Comparison of ENCODE assay signal across 10 mouse cellular contexts in the genomic region with DNA sequence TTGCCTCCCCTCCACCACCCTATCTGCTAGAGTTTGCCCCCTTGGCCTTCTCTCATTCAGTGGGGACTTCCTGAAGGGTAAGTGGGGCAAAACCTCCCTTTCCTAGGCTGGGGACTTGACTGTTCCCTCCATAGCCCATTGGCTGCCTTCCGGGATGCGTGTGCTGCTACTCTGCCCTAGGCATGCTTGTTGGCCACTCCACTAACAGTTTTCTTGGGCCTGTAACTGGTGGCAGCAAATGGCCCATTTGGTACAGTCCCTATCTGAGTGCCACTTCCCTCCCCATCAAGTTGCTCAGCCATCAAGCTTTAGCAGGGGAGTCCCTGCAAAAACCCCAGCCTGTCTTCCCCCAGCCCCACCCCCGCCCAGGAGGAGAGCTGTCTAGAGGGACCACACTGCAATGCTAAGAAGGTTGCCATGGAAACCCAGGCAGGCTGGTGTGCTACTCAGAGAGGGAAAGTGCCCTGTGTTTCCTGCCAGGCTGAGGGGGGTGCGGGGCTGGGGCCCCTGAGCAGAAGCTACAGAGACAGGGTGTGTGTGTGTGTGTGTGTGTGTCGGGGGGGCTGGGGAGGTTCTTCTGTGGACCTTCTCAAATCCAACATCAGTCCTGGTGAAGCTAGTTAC. TPM values are rescaled to one million over a fixed set of nuclear protein-coding genes. Genes with fewer than 3 reads are reported as not detected.
DNase-seq lines count a peak whose midpoint lies in the region; ATAC-seq and TF ChIP-seq lines count a peak whose summit lies in the region.
"Had no signal": no experiment of that assay in that cellular context is flagged by ENCODE, and none has a peak within 500 bp of the region (broad histone marks: within the 10 kb centered on the region; RNA-seq: fewer than 3 reads in every experiment).

No protein-coding gene starts in this region.

- no peaks in the 10 kb centered on the region for H3K9me3 ChIP-seq in hindbrain, postnatal 0 days (ENCODE audit: low read length)
- H3K9me3 ChIP-seq in neural tube, embryonic 15.5 days (replicated peaks): no peaks in the 10 kb centered on the region
- H3K9me3 ChIP-seq in heart, embryonic 12.5 days (replicated peaks): no peaks in the 10 kb centered on the region
- no peaks in the 10 kb centered on the region for H3K9me3 ChIP-seq in heart, embryonic 11.5 days (replicated peaks; ENCODE audit: control insufficient read depth, low read length)
- H3K9me3 ChIP-seq: embryonic facial prominence, embryonic 13.5 days had no signal

- no peak overlapping the region for H3K9ac ChIP-seq in hindbrain, postnatal 0 days (replicated peaks; ENCODE audit: low read length)
- no peak overlapping the region for H3K9ac ChIP-seq in neural tube, embryonic 15.5 days (replicated peaks)
- no peak overlapping the region for H3K9ac ChIP-seq in heart, embryonic 12.5 days
- no peak overlapping the region for H3K9ac ChIP-seq in heart, embryonic 11.5 days (ENCODE audit: low read depth, low read length)
- H3K9ac ChIP-seq: embryonic facial prominence, embryonic 13.5 days had no signal

- peak; percentile 54; the same call in 1 of the 2 replicates for ATAC-seq in common myeloid progenitor, adult 5-6 weeks (replicated peaks; ENCODE audit: low read depth, poor library complexity, severe bottlenecking)
- ATAC-seq in hindbrain, postnatal 0 days: peak; percentile 83
- ATAC-seq in neural tube, embryonic 15.5 days (ENCODE audit: low FRiP score): peak; percentile 79
- no peak for ATAC-seq in heart, embryonic 12.5 days (ENCODE audit: insufficient number of reproducible peaks, low FRiP score)
- ATAC-seq in heart, embryonic 11.5 days (replicated peaks; ENCODE audit: insufficient number of reproducible peaks, low FRiP score, low TSS enrichment): no peak

- H3K4me3 ChIP-seq in hindbrain, postnatal 0 days (ENCODE audit: low read length): no peak overlapping the region
- no peak overlapping the region for H3K4me3 ChIP-seq in neural tube, embryonic 15.5 days (replicated peaks)
- no peak overlapping the region for H3K4me3 ChIP-seq in heart, embryonic 12.5 days
- no peak overlapping the region for H3K4me3 ChIP-seq in heart, embryonic 11.5 days (ENCODE audit: low read depth, low read length)
- H3K4me3 ChIP-seq in kidney, adult 2 months (ENCODE audit: insufficient read depth, low read depth, low read length): no peak overlapping the region
- H3K4me3 ChIP-seq: embryonic facial prominence, embryonic 13.5 days; myocyte had no signal

- H3K4me1 ChIP-seq in hindbrain, postnatal 0 days (ENCODE audit: insufficient read depth, low read length): peaks cover 13% of the 10 kb centered on the region
- H3K4me1 ChIP-seq in neural tube, embryonic 15.5 days: peaks cover 30% of the 10 kb centered on the region
- peaks cover 14% of the 10 kb centered on the region for H3K4me1 ChIP-seq in heart, embryonic 12.5 days (replicated peaks)
- H3K4me1 ChIP-seq in heart, embryonic 11.5 days (ENCODE audit: control insufficient read depth, insufficient read depth, low read length): peaks cover 15% of the 10 kb centered on the region
- no peaks in the 10 kb centered on the region for H3K4me1 ChIP-seq in kidney, adult 2 months (ENCODE audit: control insufficient read depth, insufficient read depth, low read length)

- no peaks in the 10 kb centered on the region for H3K36me3 ChIP-seq in hindbrain, postnatal 0 days (ENCODE audit: insufficient read depth, low read length)
- H3K36me3 ChIP-seq in neural tube, embryonic 15.5 days: no peaks in the 10 kb centered on the region
- H3K36me3 ChIP-seq in heart, embryonic 12.5 days: no peaks in the 10 kb centered on the region
- H3K36me3 ChIP-seq in heart, embryonic 11.5 days (ENCODE audit: control insufficient read depth, insufficient read depth, low read length): no peaks in the 10 kb centered on the region
- no peaks in the 10 kb centered on the region for H3K36me3 ChIP-seq in kidney, adult 2 months (ENCODE audit: control insufficient read depth, insufficient read depth, low read length)
- H3K36me3 ChIP-seq: embryonic facial prominence, embryonic 13.5 days had no signal

- H3K27me3 ChIP-seq in hindbrain, postnatal 0 days (ENCODE audit: insufficient read depth, low read length): no peaks in the 10 kb centered on the region
- no peaks in the 10 kb centered on the region for H3K27me3 ChIP-seq in neural tube, embryonic 15.5 days (replicated peaks)
- H3K27me3 ChIP-seq in heart, embryonic 12.5 days (replicated peaks): peaks cover 14% of the 10 kb centered on the region
- no peaks in the 10 kb centered on the region for H3K27me3 ChIP-seq in heart, embryonic 11.5 days (ENCODE audit: control insufficient read depth, insufficient read depth, low read length)
- H3K27me3 ChIP-seq in kidney, adult 2 months (replicated peaks; ENCODE audit: control insufficient read depth, insufficient read depth, low read length): no peaks in the 10 kb centered on the region

- peak; percentile 62 for DNase-seq in CD4-positive helper T cell, adult 2 months (ENCODE audit: low read depth, low spot score)
- DNase-seq in hindbrain, postnatal 0 days (ENCODE audit: low spot score): peak; percentile 78
- DNase-seq in adipocyte (ENCODE audit: low spot score): no peak
- no peak for DNase-seq in kidney, adult 2 months

- H3K27ac ChIP-seq in hindbrain, postnatal 0 days: no peak overlapping the region
- no peak overlapping the region for H3K27ac ChIP-seq in neural tube, embryonic 15.5 days (replicated peaks)
- no peak overlapping the region for H3K27ac ChIP-seq in heart, embryonic 12.5 days (ENCODE audit: poor library complexity, severe bottlenecking)
- H3K27ac ChIP-seq in heart, embryonic 11.5 days (ENCODE audit: low read depth, low read length): no peak overlapping the region
- H3K27ac ChIP-seq in kidney, adult 2 months (ENCODE audit: insufficient read depth, low read depth, low read length): no peak overlapping the region
- H3K27ac ChIP-seq: embryonic facial prominence, embryonic 13.5 days had no signal

- 24% methylated on average over 5 of the region's 5 CpGs for WGBS in hindbrain, postnatal 0 days
- WGBS in neural tube, embryonic 15.5 days: 32% methylated on average over 5 of the region's 5 CpGs
- WGBS in heart, embryonic 12.5 days: 49% methylated on average over 5 of the region's 5 CpGs
- WGBS in heart, embryonic 11.5 days (ENCODE audit: insufficient replicate concordance): 50% methylated on average over 5 of the region's 5 CpGs
- 66% methylated on average over 5 of the region's 5 CpGs for WGBS in kidney, adult 2 months

- no peak for TF ChIP-seq POLR2A in kidney, adult 2 months (IDR thresholded peaks at IDR 0.05; ENCODE audit: low read depth, low read length)

- H3K4me2 ChIP-seq in hindbrain, postnatal 0 days (ENCODE audit: low read depth, low read length): no peak overlapping the region
- no peak overlapping the region for H3K4me2 ChIP-seq in neural tube, embryonic 15.5 days
- no peak overlapping the region for H3K4me2 ChIP-seq in heart, embryonic 12.5 days
- no peak overlapping the region for H3K4me2 ChIP-seq in heart, embryonic 11.5 days
- H3K4me2 ChIP-seq: embryonic facial prominence, embryonic 13.5 days had no signal

- no peak for TF ChIP-seq CTCF in hindbrain, postnatal 0 days (IDR thresholded peaks at IDR 0.05; ENCODE audit: low read depth)
- no peak for TF ChIP-seq CTCF in kidney, adult 2 months (conservative IDR thresholded peaks at IDR 0.05; ENCODE audit: insufficient read depth, insufficient read length, low read depth, low read length)

RNA-seq across cellular contexts. Expression of a gene that starts 27.5 kb away (rescaled TPM):
- 0.05 and 0.19 TPM in 2 replicates for total RNA-seq in common myeloid progenitor, adult 5-6 weeks (2017)
- 93.7 and 109 TPM in 2 replicates for total RNA-seq in hindbrain, postnatal 0 days (2014; rRNA removed)
- polyA plus RNA-seq in hindbrain, postnatal 0 days (2015; fragmentation: Nextera tagmentation; extraction: Ambion mirVana): 22.0 and 22.8 TPM in 2 replicates
- 18.8 and 23.3 TPM in 2 replicates for polyA plus RNA-seq in neural tube, embryonic 15.5 days (2015; fragmentation: Nextera tagmentation; extraction: Ambion mirVana)
- polyA plus RNA-seq in heart, embryonic 12.5 days (2016; fragmentation: Nextera tagmentation; extraction: Ambion mirVana): 1.4 and 1.8 TPM in 2 replicates
- polyA plus RNA-seq in heart, embryonic 11.5 days (2014; fragmentation: Nextera tagmentation; extraction: Ambion mirVana): 1.2 and 1.6 TPM in 2 replicates
- 0.27 and 0.39 TPM in 2 replicates for polyA plus RNA-seq in kidney, adult 2 months (2012; rRNA removed)

RNA-seq across cellular contexts. Expression of a gene that starts 42.7 kb away (rescaled TPM):
- 24.9 and 27.5 TPM in 2 replicates for total RNA-seq in common myeloid progenitor, adult 5-6 weeks (2017)
- total RNA-seq in hindbrain, postnatal 0 days (2014; rRNA removed): 7.4 and 8.6 TPM in 2 replicates
- 13.4 and 13.6 TPM in 2 replicates for polyA plus RNA-seq in hindbrain, postnatal 0 days (2015; fragmentation: Nextera tagmentation; extraction: Ambion mirVana)
- 27.3 and 29.8 TPM in 2 replicates for polyA plus RNA-seq in neural tube, embryonic 15.5 days (2015; fragmentation: Nextera tagmentation; extraction: Ambion mirVana)
- polyA plus RNA-seq in heart, embryonic 12.5 days (2016; fragmentation: Nextera tagmentation; extraction: Ambion mirVana): 11.9 and 13.1 TPM in 2 replicates
- polyA plus RNA-seq in heart, embryonic 11.5 days (2014; fragmentation: Nextera tagmentation; extraction: Ambion mirVana): 13.2 and 13.7 TPM in 2 replicates
- 3.4 and 4.1 TPM in 2 replicates for polyA plus RNA-seq in kidney, adult 2 months (2012; rRNA removed)

RNA-seq across cellular contexts. Expression of a gene that starts 50.7 kb away (rescaled TPM):
- total RNA-seq in common myeloid progenitor, adult 5-6 weeks (2017): 51.2 and 73.2 TPM in 2 replicates
- 144 and 175 TPM in 2 replicates for total RNA-seq in hindbrain, postnatal 0 days (2014; rRNA removed)
- 66.9 and 69.4 TPM in 2 replicates for polyA plus RNA-seq in hindbrain, postnatal 0 days (2015; fragmentation: Nextera tagmentation; extraction: Ambion mirVana)
- 83.0 and 86.8 TPM in 2 replicates for polyA plus RNA-seq in neural tube, embryonic 15.5 days (2015; fragmentation: Nextera tagmentation; extraction: Ambion mirVana)
- 102 and 108 TPM in 2 replicates for polyA plus RNA-seq in heart, embryonic 12.5 days (2016; fragmentation: Nextera tagmentation; extraction: Ambion mirVana)
- 105 and 117 TPM in 2 replicates for polyA plus RNA-seq in heart, embryonic 11.5 days (2014; fragmentation: Nextera tagmentation; extraction: Ambion mirVana)
- 218 and 287 TPM in 2 replicates for polyA plus RNA-seq in kidney, adult 2 months (2012; rRNA removed)

Comparison
In these comparisons a context has a peak if more than half of its experiments do, and no peak if none do; other contexts are left out.
1. DNase-seq: peak in CD4-positive helper T cell, adult 2 months (single experiment) and hindbrain, postnatal 0 days (single experiment); none in adipocyte (single experiment) and kidney, adult 2 months (single experiment).
2. ATAC-seq: peak in common myeloid progenitor, adult 5-6 weeks (single experiment), hindbrain, postnatal 0 days (single experiment) and neural tube, embryonic 15.5 days (single experiment); none in heart, embryonic 12.5 days (single experiment) and heart, embryonic 11.5 days (single experiment).